ENCODE assay signal across 11 mouse cellular contexts in the genomic region with DNA sequence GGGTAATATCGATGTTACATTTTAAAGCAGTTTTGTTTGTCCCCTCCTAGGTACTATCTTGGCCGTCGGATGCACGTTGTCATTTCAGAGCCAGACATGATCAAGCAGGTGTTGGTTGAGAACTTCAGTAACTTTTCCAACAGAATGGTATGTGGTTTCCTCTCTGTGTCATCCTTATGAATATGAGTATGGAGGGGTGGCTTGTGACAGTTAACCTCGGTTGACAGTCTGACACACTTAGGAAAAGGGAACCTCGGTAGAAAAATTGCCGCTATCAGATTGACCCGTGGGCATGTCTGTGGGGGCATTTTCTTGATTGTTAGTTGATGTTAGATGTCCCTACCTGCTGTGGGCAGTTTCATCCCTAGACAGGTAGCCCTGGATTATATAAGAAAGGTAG.
"Had no signal": no experiment of that assay in that cellular context is flagged by ENCODE, and none has a peak within 500 bp of the region (broad histone marks: within the 10 kb centered on the region; RNA-seq: fewer than 3 reads in every experiment).

No protein-coding gene starts in this region.

- H3K36me3 ChIP-seq: limb, embryonic 12.5 days; liver, embryonic 15.5 days; midbrain, embryonic 10.5 days; midbrain, embryonic 15.5 days; neural tube, embryonic 13.5 days; stomach, embryonic 15.5 days had no signal

- DNase-seq: liver; lung, embryonic 14.5 days; right cerebral cortex, postnatal 14 days; thymus, adult 2 months; thymus, postnatal 25 days had no signal

- H3K9ac ChIP-seq: limb, embryonic 12.5 days; liver, embryonic 15.5 days; lung, embryonic 14.5 days; midbrain, embryonic 15.5 days; neural tube, embryonic 13.5 days; stomach, embryonic 15.5 days had no signal

- H3K4me1 ChIP-seq: limb, embryonic 12.5 days; stomach, embryonic 15.5 days had no signal

- H3K4me2 ChIP-seq: limb, embryonic 12.5 days; liver, embryonic 15.5 days; lung, embryonic 14.5 days; midbrain, embryonic 15.5 days; neural tube, embryonic 13.5 days; stomach, embryonic 15.5 days had no signal

- ATAC-seq: midbrain, embryonic 15.5 days had no signal

- H3K9me3 ChIP-seq: limb, embryonic 12.5 days; liver, embryonic 15.5 days; midbrain, embryonic 10.5 days; midbrain, embryonic 15.5 days; neural tube, embryonic 13.5 days; stomach, embryonic 15.5 days had no signal

- H3K4me3 ChIP-seq: limb, embryonic 12.5 days; liver, embryonic 15.5 days; midbrain, embryonic 10.5 days; midbrain, embryonic 15.5 days; neural tube, embryonic 13.5 days; stomach, embryonic 15.5 days had no signal

- H3K27me3 ChIP-seq: limb, embryonic 12.5 days; midbrain, embryonic 15.5 days; neural tube, embryonic 13.5 days; stomach, embryonic 15.5 days had no signal

- H3K27ac ChIP-seq: limb, embryonic 12.5 days; liver, embryonic 15.5 days; midbrain, embryonic 10.5 days; midbrain, embryonic 15.5 days; neural tube, embryonic 13.5 days; stomach, embryonic 15.5 days had no signal
